Mouse (Mus musculus): Measurements from ENCODE around the gene Lhx5. TPM values are rescaled to one million over a fixed set of nuclear protein-coding genes. Genes with fewer than 3 reads are reported as not detected.

Lhx5 gene
- total RNA-seq (2015; ENCODE audit: low replicate concordance): not detected in 2 replicates
- total RNA-seq (2017; ENCODE audit: low replicate concordance): not detected in 2 replicates

DNA sequence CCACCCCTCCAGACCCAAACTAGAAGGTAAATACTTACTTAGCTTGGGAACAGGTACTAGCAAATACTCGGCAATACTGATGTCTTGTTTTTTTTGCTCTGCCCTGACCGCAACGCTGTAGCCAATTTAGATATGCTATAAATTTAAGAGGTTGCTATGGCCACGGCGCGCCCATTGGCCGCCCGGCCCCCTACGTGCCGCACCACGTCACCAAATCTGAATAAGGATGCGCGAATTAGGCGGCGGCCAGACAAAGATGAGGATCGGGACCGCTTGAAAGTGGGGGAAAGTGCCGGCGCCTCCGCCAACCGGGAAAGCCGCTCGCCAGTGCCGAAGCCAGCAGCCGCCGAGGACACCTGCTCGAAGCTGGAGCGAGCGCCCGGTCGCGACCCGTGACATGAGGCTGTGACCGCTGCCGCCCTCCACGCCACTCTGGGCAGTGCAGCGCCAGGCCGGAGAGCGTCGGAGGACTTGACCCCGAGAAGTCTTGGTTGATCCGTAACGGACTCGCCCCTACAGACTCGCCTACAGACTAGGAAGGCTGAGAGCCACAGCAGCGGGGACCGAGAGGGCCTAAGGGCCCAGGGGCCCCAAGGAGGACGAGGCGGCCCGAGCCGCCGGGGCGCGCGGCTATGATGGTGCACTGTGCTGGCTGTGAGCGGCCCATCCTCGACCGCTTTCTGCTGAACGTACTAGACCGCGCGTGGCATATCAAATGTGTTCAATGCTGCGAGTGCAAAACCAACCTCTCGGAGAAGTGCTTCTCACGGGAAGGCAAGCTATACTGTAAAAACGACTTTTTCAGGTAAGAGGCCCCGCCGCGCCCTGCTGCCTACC is at the start of gene Lhx5:
Gene Lhx5, plus strand, starts transcription at position 51 of the 837 bp plus-strand sequence.
- ATAC-seq (replicated peaks; ENCODE audit: low FRiP score, poor library complexity, severe bottlenecking): no peak

DNA sequence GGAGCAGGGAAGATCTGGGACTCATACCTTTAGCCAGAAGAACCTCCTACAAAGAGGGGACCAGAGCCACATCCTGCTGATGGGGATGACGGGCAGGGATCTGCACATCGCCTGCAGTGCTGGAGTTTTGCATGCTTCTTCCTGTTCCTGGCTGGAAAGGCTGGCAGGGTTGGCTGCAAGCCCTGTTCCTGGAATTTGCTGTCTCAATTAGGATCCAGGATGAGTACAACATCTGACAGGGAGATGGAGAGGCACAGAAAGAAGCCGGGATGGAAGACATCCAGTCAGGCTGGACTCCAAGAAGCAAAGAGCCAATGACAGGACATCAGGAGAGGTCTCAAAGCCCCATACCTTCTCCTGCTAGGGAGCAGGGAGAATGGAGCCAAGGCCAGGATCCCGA is 45.1 kb upstream of the Lhx5 start:
- no peak for ATAC-seq (replicated peaks; ENCODE audit: low FRiP score, poor library complexity, severe bottlenecking)

DNA sequence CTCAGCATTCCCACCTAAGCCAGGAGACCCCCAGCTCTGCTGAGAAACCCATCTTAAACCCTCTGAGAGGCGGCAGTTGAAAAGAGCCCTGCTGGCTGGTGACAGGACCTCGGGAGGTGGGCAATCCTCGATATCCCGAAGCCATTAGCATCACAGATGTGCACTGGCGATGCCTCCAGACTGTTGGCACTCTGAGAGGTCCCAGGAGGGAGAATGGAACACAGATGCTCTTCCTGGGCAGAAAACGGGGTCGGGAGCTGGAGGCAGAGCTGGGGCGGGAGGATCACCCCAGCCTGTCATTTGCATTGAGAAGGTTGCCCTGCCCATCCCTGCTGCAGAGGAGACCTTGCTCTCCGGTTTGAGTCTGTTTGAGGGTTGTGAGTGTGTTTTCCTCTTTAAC is 42.7 kb upstream of the Lhx5 start:
- ATAC-seq (replicated peaks; ENCODE audit: low FRiP score, poor library complexity, severe bottlenecking): no peak

DNA sequence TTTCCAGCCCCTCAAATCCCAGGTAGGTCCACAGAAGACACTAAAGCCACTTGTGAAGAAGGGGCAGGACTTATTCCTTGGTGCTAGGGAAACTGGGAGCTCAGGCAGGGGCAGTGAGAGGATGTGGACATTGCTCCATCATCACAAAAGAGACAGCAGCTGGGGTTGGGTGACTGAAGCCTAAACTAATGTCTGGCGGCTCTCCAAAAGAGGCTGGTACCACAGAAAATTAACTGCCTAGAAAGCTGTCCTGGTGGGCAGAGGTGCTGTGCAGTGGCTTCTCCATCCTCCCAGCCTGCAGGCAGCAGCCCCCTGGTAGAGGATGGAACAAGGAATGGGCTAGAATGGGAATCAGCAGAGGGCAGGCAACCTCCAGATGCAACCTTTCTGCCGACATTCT is 41.5 kb upstream of the Lhx5 start:
- ATAC-seq (replicated peaks; ENCODE audit: low FRiP score, poor library complexity, severe bottlenecking): no peak

DNA sequence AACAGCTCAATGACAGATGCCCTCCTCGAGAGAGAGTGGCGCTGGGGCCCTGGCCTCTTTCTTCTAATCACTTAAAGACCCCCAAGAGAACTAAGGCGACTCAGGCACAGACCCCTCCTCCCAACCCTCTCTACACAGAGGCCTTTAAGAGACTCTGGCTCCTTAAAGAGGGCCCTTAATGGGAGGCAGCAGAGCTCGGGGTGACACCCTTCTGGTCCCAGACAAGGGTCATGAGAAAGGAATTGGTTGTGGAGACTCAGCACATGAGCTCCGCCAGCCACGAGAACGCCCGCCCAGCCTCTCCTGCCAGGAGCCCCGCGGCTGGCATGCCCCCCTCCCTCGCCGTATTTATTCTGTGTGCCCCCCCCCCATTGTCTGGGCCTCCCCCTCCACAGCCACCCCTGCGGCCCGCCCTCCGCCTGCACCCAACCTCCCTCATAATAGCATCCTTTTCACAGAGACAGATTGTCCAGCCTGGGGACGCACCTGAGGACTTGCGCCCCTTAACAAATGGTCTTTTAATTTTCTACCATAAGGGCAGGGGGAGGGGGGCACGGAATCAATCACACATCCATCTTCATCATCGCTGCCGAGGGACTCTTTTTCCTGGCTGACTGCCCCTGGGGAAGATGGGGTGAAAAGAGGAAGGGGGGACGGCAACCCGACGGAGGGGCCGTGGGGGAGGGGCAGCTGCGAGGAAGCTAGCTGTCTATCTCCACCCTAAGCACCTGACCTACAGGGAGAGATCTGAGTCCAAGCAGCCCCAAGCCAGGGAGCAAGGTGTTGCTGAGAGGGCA is 37.4 kb upstream of the Lhx5 start:
- no peak for ATAC-seq (replicated peaks; ENCODE audit: low FRiP score, poor library complexity, severe bottlenecking)

DNA sequence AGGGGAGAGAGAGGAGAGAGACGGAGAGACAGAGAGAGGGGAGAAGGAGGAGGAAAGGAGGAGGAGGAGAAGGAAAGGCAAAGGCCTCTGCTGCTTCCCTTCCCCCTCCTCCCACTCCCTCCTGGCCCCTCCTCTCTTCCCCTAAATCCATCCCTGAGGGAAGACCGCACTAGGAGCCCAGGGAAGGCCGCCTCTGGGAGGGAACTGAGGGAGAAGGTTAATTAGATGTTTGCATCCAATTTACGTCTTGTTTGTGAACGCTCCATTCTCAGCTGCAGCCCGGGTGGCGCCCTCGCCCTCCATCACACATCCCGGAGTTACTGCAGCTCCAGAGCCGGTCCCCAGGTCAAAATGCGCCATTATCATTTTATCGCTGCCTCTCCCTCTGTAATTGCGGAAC is 33.5 kb upstream of the Lhx5 start:
- no peak for ATAC-seq (replicated peaks; ENCODE audit: low FRiP score, poor library complexity, severe bottlenecking)

DNA sequence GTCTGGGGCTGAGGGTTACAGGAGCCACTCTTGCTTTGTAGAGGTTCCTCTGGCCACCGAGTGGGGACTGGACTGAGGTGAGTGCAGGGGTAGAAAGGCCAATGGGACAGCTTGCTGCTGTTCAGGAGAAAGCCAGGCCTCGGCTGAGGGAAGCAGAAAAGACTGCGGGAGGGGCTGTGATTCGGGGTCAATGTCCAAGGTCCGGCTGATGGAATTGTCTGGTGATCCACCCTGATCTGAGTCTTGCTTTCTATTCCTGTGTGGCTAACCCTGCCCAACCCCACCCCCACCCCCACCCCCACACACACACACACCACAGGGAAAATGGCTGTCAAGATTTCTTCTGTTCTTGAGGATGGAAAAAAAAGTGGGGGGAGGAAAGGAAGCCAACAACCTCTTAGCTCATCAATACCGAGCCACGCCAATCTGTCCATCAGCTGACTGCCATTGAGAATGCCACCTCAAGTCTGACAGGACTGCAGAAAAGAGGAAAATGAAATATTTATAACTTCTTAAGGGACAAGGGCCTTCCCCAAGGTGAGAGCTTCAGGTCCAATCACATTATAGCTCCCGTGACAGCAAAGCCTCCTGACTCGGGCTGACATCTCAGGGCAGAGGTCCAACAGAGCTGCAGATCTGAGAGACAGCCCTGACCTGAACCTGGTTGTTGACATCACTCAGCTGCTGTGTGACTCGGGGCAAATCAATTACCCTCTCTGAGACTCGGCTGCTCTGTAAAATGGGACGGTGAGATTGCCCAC is 26.5 kb upstream of the Lhx5 start:
- ATAC-seq (replicated peaks; ENCODE audit: low FRiP score, poor library complexity, severe bottlenecking): no peak

DNA sequence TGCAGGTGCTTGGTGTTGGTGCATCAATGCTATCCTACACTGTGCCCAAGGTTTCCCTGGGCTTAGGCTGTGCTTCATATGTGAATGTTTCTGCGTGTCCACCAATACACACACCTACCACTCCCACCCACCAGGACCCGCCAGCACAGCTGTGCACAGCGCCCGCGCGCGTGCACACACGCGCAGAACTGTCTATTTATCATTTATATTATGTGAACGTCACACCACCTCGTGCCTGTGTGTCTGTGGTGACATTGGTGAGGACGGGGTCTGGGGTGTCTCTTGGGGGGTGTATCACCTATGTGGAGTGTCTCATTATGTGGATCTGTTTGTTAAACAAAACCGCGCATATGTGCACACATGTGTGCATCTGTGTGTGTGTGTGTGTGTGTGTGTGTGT is 22.6 kb upstream of the Lhx5 start:
- no peak for ATAC-seq (replicated peaks; ENCODE audit: low FRiP score, poor library complexity, severe bottlenecking)

DNA sequence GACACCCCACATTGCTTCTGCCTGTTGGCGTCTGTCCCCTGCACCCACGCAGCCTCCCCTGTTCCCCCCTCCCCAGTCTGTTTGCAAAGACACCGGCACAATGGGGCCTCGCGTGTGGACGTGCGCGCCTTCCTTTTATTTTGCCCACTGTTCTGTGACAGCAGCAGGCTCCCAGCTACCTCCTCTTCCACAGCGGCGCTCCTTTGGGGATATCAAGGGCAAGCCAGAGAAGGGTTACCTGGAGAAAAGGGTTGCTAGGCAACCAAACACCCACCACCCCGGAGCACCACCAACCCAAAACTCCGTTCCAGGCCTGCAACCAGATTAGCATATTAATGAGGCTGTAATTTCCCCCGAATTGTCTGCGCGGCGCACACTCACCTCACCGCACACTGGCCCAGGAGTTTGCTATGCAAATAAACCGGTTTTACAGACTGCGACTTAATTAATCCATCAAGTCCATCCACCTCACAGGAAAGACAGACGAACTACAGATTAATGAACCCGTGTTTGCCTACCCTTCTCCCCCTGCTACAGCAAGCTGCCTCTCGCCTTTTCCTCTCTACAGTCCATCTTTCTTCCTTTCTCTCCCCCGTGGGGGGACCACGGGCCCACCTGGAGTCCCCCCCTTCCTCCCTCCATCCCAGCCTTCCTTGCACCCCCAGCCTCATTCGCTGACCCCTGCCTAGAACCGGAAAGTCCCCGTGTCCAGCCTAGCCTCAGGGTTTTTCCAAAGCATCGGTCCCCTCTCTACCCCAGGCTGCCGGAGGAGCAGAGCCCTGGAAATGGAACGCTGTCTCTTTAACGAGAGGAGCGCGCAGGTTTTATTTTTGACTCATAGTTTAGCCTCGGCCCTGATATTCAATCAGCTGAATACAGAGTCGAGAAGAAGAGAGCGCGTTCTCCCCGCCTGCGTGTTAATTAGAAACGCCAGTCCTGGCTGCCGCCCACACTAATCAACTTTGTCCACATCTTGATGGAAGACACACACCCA is 21.8 kb upstream of the Lhx5 start:
- no peak for ATAC-seq (replicated peaks; ENCODE audit: low FRiP score, poor library complexity, severe bottlenecking)

DNA sequence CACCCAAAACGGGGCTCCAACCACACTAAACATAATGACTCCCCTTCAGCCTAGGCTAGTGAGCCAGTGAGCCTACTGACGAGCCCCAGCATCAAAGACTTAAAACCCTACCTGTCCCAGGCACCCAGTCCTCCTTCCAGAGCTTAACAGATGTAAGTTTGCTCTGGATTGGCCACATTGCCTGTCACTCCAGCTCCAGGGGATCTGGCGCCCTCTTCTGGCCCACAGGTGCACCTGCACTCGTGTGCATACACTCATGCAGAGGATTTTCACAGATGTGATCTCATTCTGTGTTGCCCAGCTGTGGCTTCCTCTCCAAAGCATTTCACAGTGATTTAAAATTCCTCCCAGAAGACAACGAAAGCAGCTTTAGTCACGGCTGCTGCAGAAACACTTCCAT is 18.1 kb upstream of the Lhx5 start:
- ATAC-seq (replicated peaks; ENCODE audit: low FRiP score, poor library complexity, severe bottlenecking): no peak

DNA sequence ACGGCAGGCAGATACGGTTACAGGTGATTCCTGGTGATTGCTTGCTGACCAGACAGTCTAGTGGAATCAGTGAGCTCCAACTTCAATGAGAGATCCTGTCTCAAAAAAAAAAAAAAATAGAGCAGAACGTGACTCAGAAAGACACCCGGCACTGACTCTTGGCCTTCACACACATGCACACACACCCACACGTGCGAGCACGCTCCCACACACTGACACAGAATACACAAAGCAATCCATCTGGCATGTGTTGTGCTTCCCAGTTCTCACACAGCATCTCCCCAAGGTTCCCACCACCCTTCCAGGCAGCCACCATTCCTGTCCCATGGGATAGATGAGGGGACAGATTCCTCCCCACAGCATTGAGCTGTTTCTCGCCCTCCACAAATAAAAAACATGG is 11.4 kb upstream of the Lhx5 start:
- ATAC-seq (replicated peaks; ENCODE audit: low FRiP score, poor library complexity, severe bottlenecking): no peak

DNA sequence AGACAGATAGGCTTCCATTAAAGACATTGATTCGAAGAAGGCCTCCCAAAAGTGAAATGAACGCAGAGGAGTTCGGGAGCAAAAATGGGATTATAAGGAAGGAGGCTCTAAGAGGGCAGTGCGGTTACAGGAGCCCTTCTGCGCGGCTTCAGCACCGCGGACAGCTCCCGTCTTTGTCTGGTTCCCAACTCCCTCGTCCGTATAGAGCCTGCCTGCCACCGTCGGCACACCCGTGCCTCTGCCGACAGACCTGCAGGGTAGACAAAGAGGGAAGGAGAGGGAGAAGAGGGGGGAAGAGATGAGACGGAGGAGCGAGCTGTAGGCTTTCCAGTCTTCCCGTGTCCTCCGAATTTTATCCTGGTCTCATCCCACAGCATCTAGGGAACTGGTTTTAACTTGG is 7.5 kb upstream of the Lhx5 start:
- ATAC-seq (replicated peaks; ENCODE audit: low FRiP score, poor library complexity, severe bottlenecking): no peak

DNA sequence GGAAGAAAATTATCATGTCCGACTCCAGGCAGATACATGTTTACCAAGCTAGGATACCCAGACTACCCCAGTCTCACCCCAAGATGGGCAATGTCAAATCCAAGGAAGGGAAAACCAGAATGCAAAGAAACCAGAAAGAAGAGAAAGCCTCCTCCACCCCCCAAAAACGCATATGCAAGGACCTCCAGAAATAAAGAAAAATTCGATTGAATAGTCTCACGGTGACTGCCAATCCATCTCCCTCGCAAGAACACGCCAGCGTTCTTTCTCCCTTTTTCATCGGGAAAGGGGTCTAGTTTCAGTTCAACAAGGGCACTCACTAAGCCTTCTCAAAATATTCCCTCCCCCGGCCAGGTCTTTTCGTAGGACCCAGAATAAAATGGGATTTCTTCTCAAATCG is 6.8 kb upstream of the Lhx5 start:
- no peak for ATAC-seq (replicated peaks; ENCODE audit: low FRiP score, poor library complexity, severe bottlenecking)

DNA sequence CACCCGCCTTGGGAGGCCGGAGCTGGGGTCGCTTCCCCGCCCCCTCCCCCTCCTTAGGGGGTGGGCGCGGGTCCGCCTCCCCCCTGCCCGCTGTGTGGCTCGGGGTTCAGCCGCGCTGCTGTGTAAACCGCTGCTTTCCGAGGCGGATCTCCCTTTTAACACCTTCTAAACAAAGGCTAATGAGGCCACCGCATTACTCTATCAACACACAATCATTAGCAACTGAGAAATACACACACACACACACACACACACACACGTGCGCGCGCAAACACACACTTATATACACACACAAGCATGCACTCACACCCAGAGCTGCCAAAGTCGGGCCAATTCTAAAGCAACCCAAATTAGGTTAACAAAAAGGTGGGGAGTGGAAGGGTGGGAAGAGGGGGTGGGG is 5.8 kb upstream of the Lhx5 start:
- ATAC-seq (replicated peaks; ENCODE audit: low FRiP score, poor library complexity, severe bottlenecking): no peak

DNA sequence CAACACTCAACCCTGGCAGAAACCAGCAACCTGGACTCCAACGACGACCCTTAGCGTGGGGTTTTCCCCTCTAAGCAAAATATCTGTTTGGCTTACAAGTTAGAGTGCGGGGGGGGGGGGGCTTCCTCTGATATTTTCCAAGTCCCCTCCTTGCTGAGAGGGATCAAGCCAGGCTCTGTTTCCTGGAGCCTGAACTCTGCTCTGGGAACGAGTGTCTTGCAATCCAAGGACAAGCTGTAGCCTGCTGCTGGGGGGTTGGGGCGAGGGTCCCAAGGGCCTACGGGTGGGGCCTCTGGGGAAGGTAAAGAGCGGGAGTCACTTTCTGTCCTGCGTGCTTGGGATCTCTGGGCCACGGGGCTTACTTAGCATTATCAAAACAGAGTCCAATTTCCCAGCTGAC is 4.9 kb upstream of the Lhx5 start:
- no peak for ATAC-seq (replicated peaks; ENCODE audit: low FRiP score, poor library complexity, severe bottlenecking)

DNA sequence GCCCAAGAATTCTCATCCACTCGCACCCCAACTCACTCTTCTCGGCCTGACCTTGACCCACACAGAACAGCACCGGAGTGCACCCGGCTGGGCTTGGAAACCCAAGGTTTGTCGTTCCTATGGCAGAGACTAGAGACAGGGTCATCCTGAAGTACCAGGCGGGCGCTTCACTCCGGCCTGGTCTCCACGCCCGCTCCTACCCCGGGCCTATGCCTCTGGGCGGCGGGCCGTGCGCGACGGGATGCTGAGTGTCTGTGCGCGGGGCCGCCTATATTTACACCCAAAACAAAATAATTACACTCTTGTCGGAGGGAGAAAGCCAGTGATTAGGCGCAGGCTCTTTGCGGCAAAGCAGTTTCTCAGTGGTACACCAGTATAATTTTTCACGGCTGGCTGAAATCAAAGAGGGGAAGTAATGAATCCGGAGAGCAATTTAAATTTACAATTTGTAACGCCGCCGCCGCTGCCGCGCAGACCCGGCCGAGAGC is 4.0 kb upstream of the Lhx5 start:
- no peak for ATAC-seq (replicated peaks; ENCODE audit: low FRiP score, poor library complexity, severe bottlenecking)

DNA sequence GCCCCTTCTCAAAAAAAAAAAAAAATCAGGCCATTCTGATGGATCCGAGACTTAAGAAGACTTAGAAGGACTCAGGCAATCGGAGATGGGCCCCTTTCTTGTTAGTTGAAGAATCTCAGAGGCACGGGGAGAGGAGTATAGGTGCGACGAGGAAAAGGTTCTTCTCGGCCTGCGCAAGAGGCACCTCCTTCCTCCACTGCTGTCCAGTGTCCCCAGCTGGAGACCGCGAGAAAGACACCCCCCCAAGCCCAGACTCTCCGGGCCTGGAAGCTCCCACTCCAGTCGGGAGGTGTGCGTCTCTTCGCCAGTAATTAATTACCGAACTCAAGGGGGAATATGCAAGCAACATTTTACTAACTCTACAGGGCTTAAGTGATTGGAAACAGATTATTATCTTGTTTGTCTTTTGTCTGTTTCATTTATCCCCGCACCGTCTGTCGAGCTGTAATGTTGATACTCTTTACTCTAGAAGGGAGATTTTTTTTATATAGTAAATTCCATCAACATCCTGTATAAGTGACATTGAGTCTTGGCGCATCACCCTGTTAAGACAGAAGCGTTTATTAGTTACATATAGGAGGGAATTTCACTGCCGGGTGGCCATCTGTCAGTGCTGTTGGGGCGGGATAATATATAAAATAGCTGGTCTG is 3.2 kb upstream of the Lhx5 start:
- ATAC-seq (replicated peaks; ENCODE audit: low FRiP score, poor library complexity, severe bottlenecking): no peak

DNA sequence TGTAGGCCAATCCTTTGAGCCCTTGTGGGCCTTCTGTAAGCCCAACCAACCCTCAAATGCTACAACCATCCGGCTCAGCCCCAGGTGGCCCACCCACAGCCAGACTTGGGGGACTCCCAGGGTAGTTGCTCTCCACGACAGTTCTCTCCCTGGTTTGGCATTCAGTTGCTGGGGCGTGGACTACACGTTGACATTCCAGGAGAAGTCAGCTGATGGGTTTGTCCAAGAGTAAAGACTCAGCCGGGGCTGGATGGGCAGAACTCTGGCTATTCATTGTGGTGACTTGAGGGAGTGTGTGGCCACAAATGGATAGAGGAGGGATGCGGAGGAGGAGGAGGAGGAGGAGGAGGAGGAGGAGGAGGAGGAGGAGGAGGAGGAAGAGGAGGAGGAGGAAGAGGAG is 2.5 kb upstream of the Lhx5 start:
- no peak for ATAC-seq (replicated peaks; ENCODE audit: low FRiP score, poor library complexity, severe bottlenecking)

DNA sequence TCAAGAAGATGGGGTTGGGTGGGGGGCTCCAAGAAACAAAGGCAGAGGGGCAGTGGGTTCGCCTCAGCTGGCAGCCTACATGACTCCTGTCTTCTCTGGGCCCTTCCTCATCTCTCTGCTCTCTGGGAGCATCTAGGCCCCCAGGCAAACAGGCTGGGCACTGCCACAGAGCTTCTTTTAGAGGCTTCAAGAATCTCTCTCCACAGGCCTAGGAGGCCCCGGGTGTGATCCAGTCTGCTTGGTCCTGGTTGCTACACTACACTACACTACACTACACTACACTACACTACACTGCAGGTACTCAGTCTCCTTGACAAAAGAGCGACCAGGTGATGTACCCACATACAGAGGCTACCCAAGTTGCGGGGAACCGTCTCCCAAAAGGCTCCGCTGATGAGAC is 1.8 kb upstream of the Lhx5 start:
- ATAC-seq (replicated peaks; ENCODE audit: low FRiP score, poor library complexity, severe bottlenecking): no peak

Measured in erythroblast, adult 5-6 weeks (primary cell).